Mouse (Mus musculus): ENCODE data around the gene Ubac2.

Gene Ubac2

DNA sequence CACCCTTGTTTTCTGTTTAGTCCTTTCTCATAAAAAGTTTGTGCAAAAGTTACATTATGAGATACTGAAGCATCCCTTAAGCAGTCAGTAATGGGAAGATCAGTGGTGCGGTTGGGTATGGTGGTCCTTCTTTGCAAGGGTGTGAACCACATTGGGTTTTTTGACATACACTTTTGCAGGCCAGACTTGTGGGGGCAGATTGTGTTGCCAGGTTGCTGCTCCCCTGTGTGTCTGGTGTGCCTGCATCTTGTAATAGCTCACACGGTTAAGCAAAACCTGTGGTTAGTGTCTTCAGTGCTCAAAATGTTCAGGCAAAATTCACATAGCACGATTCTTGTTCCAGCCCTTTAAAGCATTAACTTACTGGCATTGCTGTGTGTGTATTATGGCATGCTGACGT lies 16.9 kb downstream of the Ubac2 start:
- no peak for DNase-seq (ENCODE audit: low read depth)

DNA sequence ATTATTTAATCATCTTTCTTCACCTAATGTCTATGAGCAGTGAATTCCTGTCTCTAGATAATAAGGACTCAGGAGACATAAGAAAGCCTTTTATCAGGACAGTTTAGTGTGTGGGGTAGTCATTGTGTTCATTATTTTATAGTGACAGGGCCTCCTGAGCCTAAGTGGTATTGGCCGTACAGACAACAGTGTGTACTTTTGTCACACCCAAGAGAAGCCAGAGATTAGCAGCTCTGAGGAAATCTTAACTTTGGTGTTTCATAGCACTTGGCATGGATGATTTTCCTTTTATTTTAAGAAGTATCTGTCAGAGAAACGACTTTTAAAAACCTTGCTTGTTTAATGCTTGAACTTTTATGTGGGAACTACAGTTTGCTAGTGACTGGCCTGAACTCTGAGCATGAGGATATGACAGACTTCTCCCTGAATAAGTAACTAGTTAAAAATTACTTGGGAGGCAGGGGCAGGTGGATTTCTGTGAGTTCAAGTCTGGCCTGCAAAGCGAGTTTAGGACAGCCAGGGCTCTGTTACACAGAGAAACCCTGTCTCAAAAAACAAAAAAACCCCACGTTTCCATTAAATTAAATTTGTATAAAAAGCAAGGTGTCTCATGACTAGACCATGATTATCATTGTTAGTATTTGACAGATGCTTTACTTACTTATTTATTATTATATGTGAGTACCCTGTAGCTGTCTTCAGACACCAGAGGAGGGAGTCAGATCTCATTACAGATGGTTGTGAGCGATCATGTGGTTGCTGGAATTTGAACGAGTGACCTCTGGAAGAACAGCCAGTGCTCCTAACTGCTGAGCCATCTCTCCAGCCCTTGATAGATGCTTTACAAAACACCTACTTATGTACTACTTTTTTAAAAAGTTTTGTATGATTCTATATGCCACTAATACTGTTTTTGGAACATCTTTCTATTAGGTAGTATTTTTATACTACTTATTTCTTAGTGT lies 18.0 kb downstream of the Ubac2 start:
- DNase-seq (ENCODE audit: low read depth) = no peak

DNA sequence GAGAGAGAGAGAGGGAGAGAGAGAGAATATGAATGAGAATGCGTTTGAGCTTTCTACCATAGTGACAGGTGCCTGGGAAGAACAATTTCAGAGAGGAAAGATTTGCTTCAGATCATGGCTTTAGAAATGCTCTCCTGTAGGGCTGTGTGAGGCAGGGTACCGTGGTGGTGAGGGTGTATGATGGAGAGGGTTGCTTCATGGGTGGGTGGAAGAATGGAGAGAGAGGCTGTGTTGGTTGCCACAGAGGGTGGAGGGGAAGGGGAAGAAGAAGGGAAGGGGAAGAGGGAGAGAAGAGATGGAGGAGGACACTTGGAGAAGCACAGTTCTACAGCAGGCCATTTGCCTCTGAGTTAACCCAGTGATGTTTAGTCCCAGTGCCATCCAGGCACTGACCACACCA lies 19.4 kb downstream of the Ubac2 start:
- no peak for DNase-seq (ENCODE audit: low read depth)

DNA sequence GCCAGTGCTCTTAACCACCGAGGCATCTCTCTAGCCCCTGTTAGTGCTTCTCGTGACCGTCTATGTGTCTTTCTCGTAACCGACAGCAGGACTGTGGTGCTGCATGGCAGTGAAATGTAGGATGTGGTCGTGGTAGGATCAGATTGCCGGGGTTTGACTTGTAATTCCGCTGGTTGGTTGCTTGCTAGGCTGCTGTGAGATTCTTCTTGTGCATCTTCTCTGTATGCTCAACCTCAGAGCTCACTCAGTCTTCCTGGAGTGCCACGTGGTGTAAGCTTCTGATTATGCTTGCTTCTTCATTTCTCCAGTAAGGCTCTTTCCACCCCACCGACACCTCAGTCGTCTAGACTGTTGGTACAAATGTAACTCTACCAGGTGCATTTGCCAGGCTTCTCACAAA lies 20.1 kb downstream of the Ubac2 start:
- DNase-seq (ENCODE audit: low read depth) = peak; percentile 66

DNA sequence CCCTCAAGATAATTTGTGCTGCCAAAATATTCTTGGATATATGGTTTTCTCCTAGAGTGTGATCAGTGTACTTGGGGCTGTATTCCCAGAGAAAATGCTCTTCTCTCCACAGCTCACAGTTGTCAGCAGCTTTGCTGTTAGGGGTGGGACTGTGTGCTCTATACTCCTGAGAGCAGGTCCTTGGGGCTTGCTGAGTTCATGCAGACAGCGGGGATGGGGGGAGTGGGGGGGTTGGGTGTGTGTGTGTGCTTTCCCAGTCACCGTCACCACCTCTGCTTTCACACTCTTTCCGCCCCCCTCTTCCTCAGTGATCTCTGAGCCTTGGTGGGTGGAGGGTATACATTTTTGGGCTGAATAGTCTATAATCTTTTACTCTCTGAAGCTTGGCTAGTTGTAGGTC lies 20.7 kb downstream of the Ubac2 start:
- no peak for DNase-seq (ENCODE audit: low read depth)

DNA sequence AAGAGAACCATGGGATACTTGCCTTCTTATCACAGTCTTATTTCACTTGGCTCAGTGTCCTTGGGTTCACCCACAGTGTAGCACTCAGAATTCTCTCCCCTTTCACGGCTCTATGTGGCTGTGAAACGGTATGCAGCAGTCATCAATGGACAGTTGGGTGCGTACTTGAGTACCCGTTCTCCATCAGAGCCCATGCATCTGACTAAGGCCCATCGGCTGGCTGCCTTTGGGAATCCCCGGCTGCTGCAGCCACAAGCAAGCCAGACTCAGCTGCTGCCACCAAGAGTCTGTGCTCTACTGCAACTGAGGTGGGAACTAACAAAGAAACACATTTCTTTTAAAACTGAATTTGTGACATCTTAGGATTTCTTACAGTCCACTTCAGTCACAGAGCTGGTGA lies 23.1 kb downstream of the Ubac2 start:
- no peak for DNase-seq (ENCODE audit: low read depth)

DNA sequence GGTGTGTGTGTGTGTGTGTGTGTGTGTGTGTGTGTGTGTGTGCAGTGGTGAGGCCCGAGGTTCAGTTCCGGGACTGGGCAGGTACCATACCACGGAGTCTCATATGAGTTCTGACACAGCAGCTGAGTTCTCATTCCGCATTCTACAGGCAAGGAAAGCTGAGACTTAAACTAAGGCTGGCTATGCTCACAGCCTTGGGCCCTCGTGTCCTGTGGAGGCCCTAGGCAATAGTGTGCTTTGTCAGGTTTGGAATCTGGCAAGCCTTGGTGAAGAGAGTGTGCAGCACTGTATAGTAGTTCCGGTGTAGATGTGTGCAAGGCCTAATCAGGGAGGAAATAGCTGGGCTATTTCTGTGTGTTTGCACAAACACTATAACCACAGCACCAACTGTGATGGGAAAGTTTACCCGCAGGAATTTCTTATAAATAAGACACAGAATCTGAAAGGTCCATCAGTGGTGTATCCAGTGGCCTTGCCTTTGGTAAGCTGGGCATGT lies 25.0 kb downstream of the Ubac2 start:
- DNase-seq (ENCODE audit: low read depth) = peak; percentile 66

DNA sequence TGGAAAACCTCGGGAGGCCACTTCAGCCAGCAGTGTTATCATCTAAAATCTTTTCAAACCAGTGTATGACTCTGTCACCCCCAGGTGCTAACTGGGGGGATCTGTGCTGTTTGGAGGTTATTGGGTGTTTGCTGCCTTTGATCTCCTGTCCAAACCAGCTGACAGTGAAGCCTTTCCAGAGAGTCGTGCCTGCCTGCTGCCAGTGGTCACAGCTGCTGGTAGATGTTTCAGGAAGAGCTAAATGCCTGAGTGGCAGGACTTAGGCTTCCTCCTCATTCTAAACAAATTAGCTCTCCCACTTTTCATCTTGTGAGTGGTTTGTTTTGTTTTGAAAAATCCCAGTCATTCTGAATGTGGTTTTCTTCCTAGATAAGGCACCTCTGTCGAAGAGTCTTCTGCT lies 26.3 kb downstream of the Ubac2 start:
- DNase-seq (ENCODE audit: low read depth) = no peak

DNA sequence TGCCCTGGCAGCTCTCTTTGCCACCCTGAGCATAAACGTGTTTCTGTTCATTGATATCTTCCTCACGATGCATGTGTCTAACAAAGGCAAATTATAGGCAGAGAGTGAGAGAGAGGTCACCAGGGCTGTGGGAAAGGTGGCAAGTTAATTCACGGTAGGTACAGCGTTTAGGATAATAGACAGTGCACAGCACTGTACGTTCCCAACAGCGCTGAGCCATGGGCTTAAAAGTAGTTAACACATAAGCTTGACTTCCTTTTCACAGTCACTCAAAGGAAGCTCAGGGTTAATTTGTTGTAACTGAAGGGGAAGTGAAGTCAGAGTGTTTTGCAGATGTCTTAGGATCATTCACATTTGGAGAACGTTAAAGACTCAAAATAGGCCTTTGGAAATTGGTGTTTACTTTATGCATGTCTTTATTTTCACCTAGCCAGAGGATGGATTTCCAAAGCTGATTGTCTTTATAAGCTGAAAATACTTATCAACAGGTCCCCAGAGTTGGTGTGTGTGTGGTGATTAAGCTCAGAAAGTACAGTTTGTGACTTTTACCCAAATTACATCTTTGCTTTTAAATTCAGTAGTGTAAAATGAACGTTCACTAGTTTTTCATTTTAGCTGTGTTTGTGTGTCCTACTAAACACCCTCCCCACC lies 28.0 kb downstream of the Ubac2 start:
- DNase-seq (ENCODE audit: low read depth) = peak; percentile 28

DNA sequence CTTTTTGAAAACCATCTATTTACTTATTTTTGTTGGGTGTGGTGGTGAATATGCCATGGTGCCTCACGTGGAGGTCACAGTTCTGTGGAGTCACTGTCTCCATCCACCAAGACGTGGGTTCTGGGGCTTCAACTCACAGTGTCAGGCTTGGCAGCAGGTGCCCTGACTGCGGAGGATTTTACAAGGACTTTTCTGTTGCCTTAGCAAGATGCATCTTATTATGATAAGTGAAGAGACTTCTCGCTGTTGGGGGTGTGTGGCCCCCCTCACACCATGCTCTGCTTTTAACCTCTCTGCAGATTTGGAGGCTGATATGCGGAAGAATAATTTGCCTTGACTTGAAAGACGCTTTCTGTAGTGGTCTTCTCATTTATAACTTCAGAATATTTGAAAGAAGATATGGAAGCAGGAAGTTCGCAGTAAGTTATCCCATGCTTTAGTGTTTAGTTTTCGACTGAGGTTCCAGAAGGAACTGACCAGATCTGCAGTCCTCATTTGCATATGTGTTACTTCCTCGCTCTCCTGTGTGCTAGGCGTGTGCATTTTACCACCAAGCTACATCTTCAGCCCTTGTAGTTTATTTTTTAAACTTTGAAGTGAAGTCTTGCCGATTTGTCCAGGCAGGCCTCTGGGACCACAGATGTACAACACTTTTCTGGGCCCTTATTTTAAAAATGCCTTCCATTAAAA lies 28.7 kb downstream of the Ubac2 start:
- DNase-seq (ENCODE audit: low read depth) = no peak

DNA sequence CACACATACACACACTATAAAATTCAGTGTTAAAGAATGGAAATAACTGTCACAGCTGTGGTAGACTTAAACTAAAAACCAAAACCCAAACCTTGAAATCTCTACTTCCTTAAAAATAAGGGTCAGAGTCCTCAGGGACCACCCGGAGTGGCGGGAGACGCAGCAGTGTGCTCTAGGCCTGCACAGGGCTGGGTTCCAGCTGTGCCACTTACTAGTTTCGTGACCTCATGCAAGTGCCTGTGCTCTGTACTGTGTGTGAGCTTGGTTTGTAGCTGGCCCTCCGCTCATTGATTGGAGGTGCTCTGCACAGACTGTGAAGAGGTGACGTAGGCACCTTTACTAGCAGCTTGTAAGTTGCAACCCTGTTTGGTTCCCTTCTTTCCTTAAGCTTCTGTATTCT lies 31.4 kb downstream of the Ubac2 start:
- DNase-seq (ENCODE audit: low read depth) = no peak

DNA sequence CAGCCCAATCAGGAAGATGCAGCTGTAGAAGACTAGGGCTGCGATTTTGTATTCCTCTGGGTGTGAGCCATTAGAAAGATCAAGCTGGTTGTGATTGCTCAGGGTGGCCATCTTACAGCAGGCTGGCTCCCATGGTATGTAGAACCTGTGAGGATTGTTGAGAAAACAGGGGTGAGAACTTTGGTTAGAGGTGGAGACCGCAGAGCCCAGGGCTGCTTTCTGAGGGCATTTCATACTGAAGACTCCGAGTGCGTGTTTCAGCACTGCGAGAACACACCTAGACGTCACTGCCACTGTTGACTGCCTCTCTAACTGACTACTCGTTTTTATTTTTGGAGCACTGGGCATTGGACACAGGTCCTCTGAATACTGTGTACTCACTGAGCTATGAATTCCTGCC lies 34.1 kb downstream of the Ubac2 start:
- DNase-seq (ENCODE audit: low read depth) = no peak

DNA sequence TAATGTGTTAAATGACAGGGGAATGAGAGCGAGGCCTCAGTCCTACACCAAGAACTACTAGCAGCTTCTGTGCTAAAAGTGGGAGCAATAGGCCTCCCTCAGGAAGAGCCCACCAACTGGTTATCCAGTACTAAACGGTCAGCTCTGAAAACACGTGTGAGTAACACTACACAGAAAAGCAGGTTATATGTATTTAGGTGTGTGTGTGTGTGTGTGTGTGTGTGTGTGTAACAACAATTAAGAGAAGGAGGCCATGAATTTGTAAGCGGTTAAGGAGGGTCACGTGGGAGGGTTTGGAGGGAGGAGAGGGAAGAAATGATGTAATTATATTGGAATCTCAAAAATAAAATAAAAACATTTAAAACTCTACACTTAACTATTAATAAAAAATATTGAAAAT lies 36.7 kb downstream of the Ubac2 start:
- no peak for DNase-seq (ENCODE audit: low read depth)

DNA sequence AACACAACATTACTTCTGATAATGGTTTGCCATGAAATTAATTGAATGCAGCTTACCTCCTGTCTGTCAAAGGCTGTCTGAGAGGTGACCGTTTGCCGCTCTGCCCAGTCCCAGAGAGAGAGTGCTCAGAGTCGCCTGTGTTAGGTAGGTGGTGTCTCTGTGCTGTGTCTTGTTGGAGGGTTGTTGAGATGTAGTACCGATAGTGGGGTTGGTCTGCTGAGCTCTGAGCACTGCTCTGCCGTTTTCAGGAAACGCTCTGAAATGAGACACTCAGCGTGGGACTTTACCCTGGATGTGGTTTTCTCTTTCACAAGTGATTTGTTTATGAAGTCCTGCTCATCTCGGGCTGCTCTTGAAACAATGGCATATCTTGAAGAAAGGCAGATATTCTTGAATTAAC lies 37.2 kb downstream of the Ubac2 start, which contains the start of gene Gpr18:
TSS of gene Gpr18 (minus strand) at position 161 of the 400 bp plus-strand sequence.
- peak; percentile 54 for DNase-seq (ENCODE audit: low read depth)

DNA sequence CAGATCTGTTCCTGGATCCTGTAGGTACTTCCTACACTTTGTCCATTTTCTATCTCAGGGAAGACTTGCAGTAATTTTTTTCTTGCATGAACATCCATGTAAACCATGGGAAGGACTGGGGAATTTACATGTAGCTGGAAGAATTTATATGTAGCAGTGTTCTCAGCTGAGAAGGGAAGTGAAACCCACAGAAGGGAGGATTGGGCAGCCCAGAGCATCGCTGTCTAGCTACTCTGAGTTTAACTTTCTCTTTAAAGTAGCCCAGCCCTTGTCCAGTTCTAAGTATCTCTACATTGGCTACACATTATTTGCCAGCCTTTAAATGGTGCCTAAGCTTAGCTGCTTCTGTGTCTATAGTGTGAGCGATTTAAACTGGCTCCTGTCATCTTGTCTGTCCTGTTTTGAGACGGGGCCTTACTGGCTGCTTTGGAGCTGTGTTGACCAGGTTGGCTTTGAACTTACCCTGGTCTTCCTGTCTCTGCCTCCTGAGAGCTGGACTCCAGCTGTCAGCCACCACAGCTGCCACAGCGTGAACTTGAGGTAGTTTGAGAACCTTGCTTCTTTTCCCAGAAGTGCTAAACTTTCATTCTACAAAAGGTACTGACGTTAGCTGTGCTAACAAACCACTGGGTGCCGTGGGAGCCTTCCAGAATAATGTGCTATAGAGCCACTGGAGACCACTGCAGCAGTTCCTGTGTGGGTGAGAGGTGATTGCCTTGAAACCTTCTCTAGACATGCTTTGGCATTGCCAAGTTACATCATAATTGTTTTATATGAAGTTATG lies 38.1 kb downstream of the Ubac2 start:
- DNase-seq (ENCODE audit: low read depth) = no peak

DNA sequence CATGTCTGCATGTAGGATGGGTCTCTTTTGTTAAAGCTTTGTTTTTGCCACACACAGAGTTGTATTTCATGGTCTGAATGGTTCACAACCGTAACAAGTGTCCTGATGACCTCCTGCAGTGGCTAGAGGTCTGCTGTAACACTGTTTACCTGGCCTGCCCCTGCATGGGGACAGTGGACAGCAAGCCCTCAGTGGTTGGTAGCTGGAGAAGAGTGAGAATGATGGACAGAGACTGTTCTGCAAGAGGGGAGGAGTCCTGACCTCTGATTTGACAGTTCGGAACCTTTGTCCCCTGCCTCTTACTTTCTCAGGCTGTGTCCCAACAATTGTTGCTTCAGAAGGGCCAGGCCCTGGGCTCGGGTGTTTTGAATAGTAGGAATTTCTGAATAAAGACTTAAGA lies 39.8 kb downstream of the Ubac2 start:
- DNase-seq (ENCODE audit: low read depth) = no peak

DNA sequence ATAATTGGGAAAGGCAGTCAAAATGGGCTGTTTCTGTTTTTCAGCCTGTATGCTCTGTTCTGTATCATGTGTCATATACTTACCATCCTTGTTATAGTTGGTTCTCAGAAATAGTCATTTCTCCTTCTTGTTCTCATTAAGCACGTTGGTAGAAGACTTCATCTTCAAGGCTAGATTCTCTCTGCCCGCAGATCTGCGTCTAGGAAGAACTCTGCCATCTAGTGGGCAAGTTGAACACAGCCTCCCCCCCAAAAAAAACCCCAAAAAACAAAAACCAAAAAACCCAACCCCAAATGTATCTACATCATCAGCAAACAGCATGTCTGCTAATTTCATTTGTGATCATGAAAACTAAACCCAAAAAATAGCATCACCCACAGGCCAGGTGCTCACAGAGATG lies 41.3 kb downstream of the Ubac2 start:
- DNase-seq (ENCODE audit: low read depth) = peak; percentile 58

DNA sequence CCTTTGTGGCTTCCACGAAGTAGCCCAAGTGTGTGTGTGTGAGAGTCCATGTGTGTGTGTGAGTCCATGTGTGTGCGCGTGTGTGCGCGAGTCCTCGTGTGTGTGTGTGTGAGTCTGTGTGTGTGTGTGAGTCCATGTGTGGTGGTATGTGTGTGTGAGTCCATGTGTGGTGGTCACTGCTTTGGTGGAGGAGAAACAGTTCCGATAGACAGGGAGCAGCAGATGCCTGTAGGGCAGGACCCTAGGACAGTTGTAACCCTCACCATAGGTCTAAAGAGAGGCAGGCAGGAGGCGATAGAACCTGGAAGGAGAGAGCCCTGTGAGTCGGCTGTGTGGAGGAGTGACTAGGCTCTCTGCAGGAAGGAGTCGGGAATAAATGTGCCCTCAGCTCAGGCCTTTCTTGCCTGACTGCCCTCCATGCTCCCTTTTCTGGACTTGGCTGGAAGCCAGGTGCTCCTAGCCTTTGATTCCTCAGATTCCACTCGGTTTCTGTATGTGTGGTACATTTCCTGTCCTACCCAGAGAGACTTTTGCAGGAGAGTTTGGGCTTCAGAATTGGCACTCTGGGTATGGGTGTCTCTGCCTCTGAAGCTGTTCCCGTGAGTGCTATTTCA lies 42.2 kb downstream of the Ubac2 start:
- no peak for DNase-seq (ENCODE audit: low read depth)

DNA sequence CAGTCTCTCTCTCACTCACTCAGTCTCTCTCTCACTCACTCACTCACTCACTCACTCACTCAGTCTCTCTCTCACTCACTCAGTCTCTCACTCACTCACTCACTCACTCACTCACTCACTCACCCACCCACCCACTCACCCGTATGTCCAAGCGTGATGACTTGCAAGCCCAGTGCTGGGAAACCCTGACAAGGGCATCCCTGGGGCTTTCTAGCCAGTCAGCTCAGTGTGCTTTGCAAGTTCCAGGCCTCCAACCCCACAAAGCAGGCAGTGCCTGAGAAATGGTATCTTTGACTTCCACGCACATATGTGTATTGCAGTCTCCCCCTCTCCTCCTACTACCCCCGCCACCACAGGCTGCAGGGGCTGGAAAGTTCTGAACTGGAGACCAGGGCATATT lies 43.6 kb downstream of the Ubac2 start:
- no peak for DNase-seq (ENCODE audit: low read depth)

DNA sequence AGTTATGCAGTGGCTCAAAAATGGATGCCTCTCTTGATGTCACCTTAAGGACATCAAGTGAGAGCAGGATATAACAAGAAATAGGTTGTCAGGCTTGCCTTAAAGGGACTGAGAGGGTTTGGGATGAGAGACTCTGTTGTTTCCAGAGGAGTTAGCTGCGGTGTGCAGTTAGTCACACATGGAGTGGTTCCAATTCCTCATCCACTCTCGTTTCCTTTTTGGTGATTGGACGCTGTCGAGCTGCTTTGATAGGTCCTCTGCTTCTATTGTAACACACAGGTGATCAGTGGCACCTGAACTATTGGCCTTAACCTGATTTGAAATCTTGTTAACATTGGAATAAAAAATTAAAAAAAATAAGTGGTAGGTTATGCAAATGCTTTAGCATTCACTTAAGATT lies 44.3 kb downstream of the Ubac2 start:
- no peak for DNase-seq (ENCODE audit: low read depth)

DNA sequence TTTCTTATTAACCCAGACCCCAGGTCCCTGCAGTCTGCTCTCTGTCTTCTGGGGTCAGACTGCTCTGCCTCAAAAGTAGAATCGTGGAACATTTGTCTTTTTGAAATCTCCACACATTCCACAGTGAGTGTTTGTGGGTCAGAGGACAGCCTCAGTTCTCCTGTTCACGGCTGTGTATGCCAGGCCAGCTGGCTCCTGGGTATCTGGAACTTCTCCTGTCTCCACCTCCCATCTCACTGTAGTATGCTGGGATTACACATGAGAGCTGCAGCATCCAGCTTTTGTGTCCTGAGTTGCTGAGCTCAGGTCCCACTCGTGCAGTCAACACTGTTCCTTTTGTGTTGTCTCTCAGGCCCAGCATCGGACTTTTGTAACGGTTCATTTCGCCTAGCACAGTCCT lies 46.5 kb downstream of the Ubac2 start:
- no peak for DNase-seq (ENCODE audit: low read depth)
